Mouse (Mus musculus): Measurements from ENCODE around the gene Slc2a6.

Gene Slc2a6

GRCm38 (mm10) chr2:27026857-27027617 lies 761 bp downstream of the Slc2a6 start:
- Histone ChIP-seq H3K4me1 (replicated peaks; ENCODE audit: low read depth, low read length) (peaks cover 15% of the 10 kb centered on the region), H3K27me3 (ENCODE audit: insufficient read depth, low read length) (peaks cover 62% of the 10 kb centered on the region), H3K36me3 (ENCODE audit: insufficient read depth, low read length) (no peaks in the 10 kb centered on the region), H3K4me3 (replicated peaks; ENCODE audit: low read length) (peak overlapping the region; percentile 57; the same call in 1 of the 2 replicates), H3K9me3 (ENCODE audit: low read length) (no peaks in the 10 kb centered on the region)
- TF ChIP-seq CTCF (conservative IDR thresholded peaks at IDR 0.05; ENCODE audit: low read length) = no peak
- TF ChIP-seq POU5F1 (IDR thresholded peaks at IDR 0.05; ENCODE audit: borderline replicate concordance, low read length) = no peak
- TF ChIP-seq NANOG (IDR thresholded peaks at IDR 0.05; ENCODE audit: borderline replicate concordance, low read length) = no peak

DNA sequence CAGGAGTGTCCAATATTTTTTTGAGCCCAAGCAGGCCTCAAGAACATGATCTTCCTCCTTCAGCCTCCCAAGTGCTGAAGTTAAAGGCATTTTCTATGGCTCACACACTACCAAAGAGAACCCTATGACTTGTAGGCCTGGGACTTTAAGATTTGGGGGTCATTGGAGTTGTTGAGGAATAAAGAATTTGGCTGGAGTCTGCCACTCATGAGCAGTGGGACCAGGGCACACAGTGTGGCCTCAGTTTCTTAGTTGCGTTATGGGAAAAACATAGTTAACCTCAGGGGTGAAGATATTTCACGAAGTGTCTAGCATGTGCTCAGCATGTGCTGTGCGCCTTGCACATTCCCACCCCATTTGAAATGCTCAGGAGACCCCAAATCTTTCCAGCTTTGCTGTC lies 1.5 kb downstream of the Slc2a6 start:
- no peaks in the 10 kb centered on the region for H3K36me3 ChIP-seq (ENCODE audit: insufficient read depth, low read length)
- H3K27me3 ChIP-seq (ENCODE audit: insufficient read depth, low read length) = peaks cover 62% of the 10 kb centered on the region
- H3K9me3 ChIP-seq (ENCODE audit: low read length) = no peaks in the 10 kb centered on the region
- H3K4me3 ChIP-seq (replicated peaks; ENCODE audit: low read length) = no peak overlapping the region
- TF ChIP-seq CTCF (conservative IDR thresholded peaks at IDR 0.05; ENCODE audit: low read length) (no peak), POU5F1 (IDR thresholded peaks at IDR 0.05; ENCODE audit: borderline replicate concordance, low read length) (no peak), NANOG (IDR thresholded peaks at IDR 0.05; ENCODE audit: borderline replicate concordance, low read length) (no peak)
- peaks cover 13% of the 10 kb centered on the region for H3K4me1 ChIP-seq (replicated peaks; ENCODE audit: low read depth, low read length)

- Histone ChIP-seq H3K4me1 (replicated peaks; ENCODE audit: low read depth, low read length) (peaks cover 13% of the 10 kb centered on the region), H3K27me3 (ENCODE audit: insufficient read depth, low read length) (peaks cover 60% of the 10 kb centered on the region), H3K9me3 (ENCODE audit: low read length) (no peaks in the 10 kb centered on the region), H3K36me3 (ENCODE audit: insufficient read depth, low read length) (no peaks in the 10 kb centered on the region), H3K4me3 (replicated peaks; ENCODE audit: low read length) (no peak overlapping the region)
- TF ChIP-seq NANOG (IDR thresholded peaks at IDR 0.05; ENCODE audit: borderline replicate concordance, low read length) (no peak), CTCF (conservative IDR thresholded peaks at IDR 0.05; ENCODE audit: low read length) (no peak), POU5F1 (IDR thresholded peaks at IDR 0.05; ENCODE audit: borderline replicate concordance, low read length) (no peak)
These were observed 2.3 kb downstream of the Slc2a6 start for GRCm38 (mm10) chr2:27025545-27025944.

GRCm38 (mm10) chr2:27024136-27024535 lies 3.7 kb downstream of the Slc2a6 start:
- TF ChIP-seq POU5F1 (IDR thresholded peaks at IDR 0.05; ENCODE audit: borderline replicate concordance, low read length) (no peak), CTCF (conservative IDR thresholded peaks at IDR 0.05; ENCODE audit: low read length) (no peak)

GRCm38 (mm10) chr2:27022612-27023011 lies 5.2 kb downstream of the Slc2a6 start:
- peaks cover 36% of the 10 kb centered on the region for H3K27me3 ChIP-seq (ENCODE audit: insufficient read depth, low read length)
- H3K9me3 ChIP-seq (ENCODE audit: low read length) = no peaks in the 10 kb centered on the region
- H3K36me3 ChIP-seq (ENCODE audit: insufficient read depth, low read length) = peaks cover 12% of the 10 kb centered on the region
- peaks cover 7% of the 10 kb centered on the region for H3K4me1 ChIP-seq (replicated peaks; ENCODE audit: low read depth, low read length)
- H3K4me3 ChIP-seq (replicated peaks; ENCODE audit: low read length) = no peak overlapping the region
- TF ChIP-seq POU5F1 (IDR thresholded peaks at IDR 0.05; ENCODE audit: borderline replicate concordance, low read length) (no peak), NANOG (IDR thresholded peaks at IDR 0.05; ENCODE audit: borderline replicate concordance, low read length) (no peak), CTCF (conservative IDR thresholded peaks at IDR 0.05; ENCODE audit: low read length) (no peak)

More at GRCm38 (mm10) chr2:27024136-27024535, 3.7 kb downstream of the Slc2a6 start:
- Histone ChIP-seq H3K36me3 (ENCODE audit: insufficient read depth, low read length) (no peaks in the 10 kb centered on the region), H3K4me3 (replicated peaks; ENCODE audit: low read length) (no peak overlapping the region), H3K4me1 (replicated peaks; ENCODE audit: low read depth, low read length) (peaks cover 13% of the 10 kb centered on the region), H3K27me3 (ENCODE audit: insufficient read depth, low read length) (peaks cover 49% of the 10 kb centered on the region), H3K9me3 (ENCODE audit: low read length) (no peaks in the 10 kb centered on the region)

- Histone ChIP-seq H3K36me3 (ENCODE audit: insufficient read depth, low read length) (peaks cover 18% of the 10 kb centered on the region), H3K4me3 (replicated peaks; ENCODE audit: low read length) (no peak overlapping the region), H3K27me3 (ENCODE audit: insufficient read depth, low read length) (peaks cover 20% of the 10 kb centered on the region), H3K9me3 (ENCODE audit: low read length) (no peaks in the 10 kb centered on the region), H3K4me1 (replicated peaks; ENCODE audit: low read depth, low read length) (0 out of 2 replicates have a peak, but pooled peaks cover 3% of the 10 kb centered on the region)
- TF ChIP-seq CTCF (conservative IDR thresholded peaks at IDR 0.05; ENCODE audit: low read length) (no peak), POU5F1 (IDR thresholded peaks at IDR 0.05; ENCODE audit: borderline replicate concordance, low read length) (no peak), NANOG (IDR thresholded peaks at IDR 0.05; ENCODE audit: borderline replicate concordance, low read length) (no peak)
These were observed 6.7 kb downstream of the Slc2a6 start for GRCm38 (mm10) chr2:27021103-27021502.

DNA sequence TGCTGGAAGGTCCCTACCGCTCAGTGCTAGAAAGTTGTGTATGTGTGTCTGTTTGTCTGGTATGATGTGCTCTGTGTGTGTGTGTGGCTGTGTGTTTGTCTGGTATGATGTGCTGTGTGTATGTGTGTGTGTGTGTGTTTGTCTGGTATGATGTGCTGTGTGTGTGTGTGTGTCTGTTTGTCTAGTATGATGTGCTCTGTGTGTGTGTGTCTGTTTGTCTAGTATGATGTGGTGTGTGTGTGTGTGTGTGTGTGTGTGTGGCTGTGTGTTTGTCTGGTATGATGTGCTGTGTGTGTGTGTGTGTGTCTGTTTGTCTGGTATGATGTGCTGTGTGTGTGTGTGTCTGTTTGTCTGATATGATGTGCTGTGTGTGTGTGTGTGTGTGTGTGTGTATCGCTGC lies 8.3 kb downstream of the Slc2a6 start:
- TF ChIP-seq NANOG (IDR thresholded peaks at IDR 0.05; ENCODE audit: borderline replicate concordance, low read length) (no peak), CTCF (conservative IDR thresholded peaks at IDR 0.05; ENCODE audit: low read length) (no peak), POU5F1 (IDR thresholded peaks at IDR 0.05; ENCODE audit: borderline replicate concordance, low read length) (no peak)
- peaks cover 33% of the 10 kb centered on the region for H3K36me3 ChIP-seq (ENCODE audit: insufficient read depth, low read length)
- H3K9me3 ChIP-seq (ENCODE audit: low read length) = no peaks in the 10 kb centered on the region
- H3K27me3 ChIP-seq (ENCODE audit: insufficient read depth, low read length) = peaks cover 5% of the 10 kb centered on the region
- H3K4me1 ChIP-seq (replicated peaks; ENCODE audit: low read depth, low read length) = peaks cover 14% of the 10 kb centered on the region
- H3K4me3 ChIP-seq (replicated peaks; ENCODE audit: low read length) = no peak overlapping the region

DNA sequence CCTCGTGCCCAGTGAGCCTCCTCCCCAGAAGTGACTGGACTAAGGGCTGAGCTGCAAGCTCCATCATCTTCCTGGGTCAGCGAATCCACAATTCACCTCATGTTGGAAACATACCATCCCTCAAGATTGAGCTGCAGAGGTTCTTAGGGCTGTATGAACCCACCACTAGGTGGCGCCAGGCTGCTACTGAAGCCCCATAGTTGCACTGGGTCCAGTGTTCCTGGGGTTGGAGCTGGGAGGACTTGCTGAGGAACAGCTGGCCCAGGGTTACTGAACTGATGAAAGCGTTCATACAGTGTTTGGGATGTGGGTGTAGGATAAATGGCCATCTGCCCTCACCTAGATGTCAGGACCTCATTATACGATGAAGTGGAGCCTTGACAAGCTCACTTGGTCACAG lies 10.0 kb downstream of the Slc2a6 start:
- peak; percentile 95 for TF ChIP-seq CTCF (conservative IDR thresholded peaks at IDR 0.05; ENCODE audit: low read length)
- TF ChIP-seq NANOG (IDR thresholded peaks at IDR 0.05; ENCODE audit: borderline replicate concordance, low read length) = no peak
- Histone ChIP-seq H3K27me3 (ENCODE audit: insufficient read depth, low read length) (no peaks in the 10 kb centered on the region), H3K9me3 (ENCODE audit: low read length) (no peaks in the 10 kb centered on the region), H3K4me3 (replicated peaks; ENCODE audit: low read length) (no peak overlapping the region), H3K36me3 (ENCODE audit: insufficient read depth, low read length) (peaks cover 40% of the 10 kb centered on the region), H3K4me1 (replicated peaks; ENCODE audit: low read depth, low read length) (peaks cover 12% of the 10 kb centered on the region)

All from E14TG2a.4 (cell line).